Mouse (Mus musculus) embryonic facial prominence, embryonic 11.5 days (tissue): ENCODE results near the gene Gpr35. TPM values are rescaled to one million over a fixed set of nuclear protein-coding genes. Genes with fewer than 3 reads are reported as not detected.
"Not testable (repeated sequence)": the region's sequence is repeated elsewhere in the genome, so short reads cannot be mapped to it uniquely, and the experiment has no call there.

Experiments
- ATAC-seq: fragments of 200-750 bp; cut with Nextera tagmentation; replicated peaks from 2 replicates; pipeline ENCODE4 v1.8.0; 2017; ENCODE audit warnings: low read depth; ENCODE audit not compliant: insufficient number of reproducible peaks, low FRiP score, low TSS enrichment
- DNase-seq: peaks from one replicate; pipeline ENCODE4 v3.0.0-alpha.2; 2015; ENCODE audit warnings: low spot score
- H3K27ac ChIP-seq: fragments of 300-500 bp; sonication (generic); replicated peaks from 2 replicates; pipeline ENCODE4 v1.5.1; 2014; ENCODE audit warnings: mild to moderate bottlenecking, low read depth, low read length, control low read depth
- H3K27me3 ChIP-seq: fragments of 300-500 bp; sonication (generic); 2 replicates; pipeline ENCODE4 v1.6.1; 2014; ENCODE audit warnings: mild to moderate bottlenecking, low read length, moderate library complexity, mixed read lengths; ENCODE audit not compliant: control insufficient read depth, insufficient read depth
- H3K36me3 ChIP-seq: fragments of 300-500 bp; sonication (generic); replicated peaks from 2 replicates; pipeline ENCODE4 v1.6.1; 2014; ENCODE audit warnings: low read depth, mild to moderate bottlenecking, low read length, moderate library complexity, mixed read lengths; ENCODE audit not compliant: control insufficient read depth, insufficient read depth
- H3K4me1 ChIP-seq: fragments of 300-500 bp; sonication (generic); 2 replicates; pipeline ENCODE4 v1.6.1; 2014; ENCODE audit warnings: low read length, mixed read lengths; ENCODE audit not compliant: control insufficient read depth, insufficient read depth
- H3K4me2 ChIP-seq: fragments of 300-500 bp; sonication (generic); 2 replicates; pipeline ENCODE4 v1.6.1; 2014; ENCODE audit warnings: low read depth, mild to moderate bottlenecking, control low read depth, low read length, moderate library complexity
- H3K4me3 ChIP-seq: fragments of 300-500 bp; sonication (generic); 2 replicates; pipeline ENCODE4 v1.5.1; 2014; ENCODE audit warnings: low read depth, low read length, control low read depth
- H3K9ac ChIP-seq: fragments of 300-500 bp; sonication (generic); replicated peaks from 2 replicates; pipeline ENCODE4 v1.6.1; 2014; ENCODE audit warnings: mild to moderate bottlenecking, control low read depth, low read length
- H3K9me3 ChIP-seq: fragments of 300-500 bp; sonication (generic); replicated peaks from 2 replicates; pipeline ENCODE4 v1.6.1; 2016; ENCODE audit warnings: mild to moderate bottlenecking, low read length, inconsistent platforms, mixed read lengths; ENCODE audit not compliant: control insufficient read depth
- WGBS: fragments of 180-500 bp; shearing (Covaris S2); extraction: QIAGEN DNeasy Blood & Tissue Kit; methylation state at CpG from one replicate; pipeline ENCODE4 v1.1.7; 2014; 5-methylcytosine and 5-hydroxymethylcytosine counted together
- polyA plus RNA-seq: library from polyadenylated mRNA; unstranded; fragments of >200 nt; fragmentation: Nextera tagmentation; extraction: Ambion mirVana; gene quantifications from 2 replicates; pipeline ENCODE4 v1.2.1, GENCODE M21; 2014

Gene Gpr35
- polyA plus RNA-seq, 1 experiment from 2014 or later = 0.25 TPM

DNA sequence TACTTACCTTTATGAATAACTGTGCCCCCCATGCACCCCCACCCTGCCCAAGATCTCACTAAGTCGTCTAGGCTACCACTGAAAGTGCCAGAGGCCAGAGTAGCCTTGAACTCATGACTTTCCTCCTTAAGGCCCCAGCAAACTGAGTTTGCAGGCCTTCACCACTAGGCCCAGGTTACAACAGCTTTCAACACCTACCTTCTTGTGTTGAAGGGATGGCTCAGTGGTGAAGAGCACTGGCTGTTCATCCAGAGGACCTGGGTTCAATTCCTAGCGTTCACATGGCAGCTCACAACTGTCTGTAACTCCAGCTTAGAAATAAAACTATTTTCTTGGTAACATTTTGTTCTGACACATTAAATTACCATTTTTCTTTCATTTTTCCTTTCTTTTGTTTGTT is 3.0 kb downstream of the Gpr35 start:
- Histone ChIP-seq H3K27ac (no peak overlapping the region), H3K27me3 (no peaks in the 10 kb centered on the region), H3K4me1 (no peaks in the 10 kb centered on the region), H3K9ac (no peak overlapping the region), H3K9me3 (no peaks in the 10 kb centered on the region), H3K4me3 (no peak overlapping the region), H3K36me3 (no peaks in the 10 kb centered on the region; the same call in 1 of the 2 replicates), H3K4me2 (no peak overlapping the region)
- no peak for DNase-seq
- no peak for ATAC-seq
- WGBS = 63% methylated on average over 2 of the region's 2 CpGs

DNA sequence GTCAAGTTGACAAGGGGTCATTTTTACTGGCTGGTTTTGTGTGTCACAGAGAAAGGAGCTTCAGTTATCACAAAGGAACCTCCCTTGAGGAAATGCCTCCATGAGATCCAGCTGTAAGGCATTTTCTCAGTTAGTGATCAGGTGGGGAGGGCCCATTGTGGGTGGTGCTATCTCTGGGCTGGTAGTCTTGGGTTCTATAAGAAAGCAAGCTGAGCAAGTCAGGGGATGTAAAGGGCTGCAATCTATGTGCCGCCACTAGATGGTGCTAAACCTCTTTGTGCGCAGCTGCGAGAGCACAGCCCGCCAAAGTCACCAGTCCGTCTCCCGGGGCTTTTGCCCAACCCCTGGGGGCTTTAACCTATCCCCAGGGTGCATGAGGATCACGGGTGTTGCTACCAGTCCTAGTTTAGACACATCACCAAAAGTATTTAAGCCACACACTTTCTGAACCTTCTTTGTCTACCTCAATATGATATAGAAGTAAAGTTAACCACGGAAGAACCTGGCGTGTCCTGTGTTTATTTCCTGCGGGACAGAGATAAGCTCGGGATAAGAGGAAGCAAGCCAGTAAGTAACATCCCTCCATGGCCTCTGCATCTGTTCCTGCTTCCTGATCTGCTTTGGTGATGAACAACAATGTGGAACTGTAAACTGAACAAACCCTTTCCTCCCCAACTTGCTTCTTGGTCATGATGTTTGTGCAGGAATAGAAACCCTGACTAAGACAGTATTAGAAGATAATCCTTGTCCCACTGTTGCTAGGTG is 6.1 kb downstream of the Gpr35 start:
- WGBS = 12% methylated on average over 11 of the region's 11 CpGs
- not testable (repeated sequence) for H3K27ac ChIP-seq, ATAC-seq

DNA sequence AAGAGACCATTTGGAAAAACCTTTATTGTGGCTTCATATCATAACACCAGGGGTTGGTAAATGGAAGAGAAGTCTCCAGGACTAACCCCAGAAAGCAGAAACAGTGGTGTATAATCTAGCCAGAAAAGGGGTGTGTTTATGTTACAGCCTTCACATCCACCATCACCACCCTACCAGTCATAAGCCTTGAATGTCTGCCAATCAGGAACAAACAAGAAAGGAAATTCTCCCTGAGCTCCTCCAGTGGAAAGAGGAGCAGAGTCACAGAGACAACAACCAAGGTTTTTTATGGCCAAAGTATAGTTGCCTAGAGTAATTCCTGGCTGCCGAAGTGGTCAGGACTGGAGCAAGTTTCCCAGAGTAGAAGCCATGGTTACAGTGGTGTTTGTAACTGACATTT is 8.3 kb downstream of the Gpr35 start:
- Histone ChIP-seq H3K4me2 (no peak overlapping the region), H3K9ac (no peak overlapping the region)
- no peak for ATAC-seq

More for the DNA sequence above, 6.1 kb downstream of the Gpr35 start:
- DNase-seq, H3K4me3 ChIP-seq, H3K9me3 ChIP-seq, H3K27me3 ChIP-seq, H3K9ac ChIP-seq, H3K4me2 ChIP-seq, H3K4me1 ChIP-seq, H3K36me3 ChIP-seq: not testable (repeated sequence)

DNA sequence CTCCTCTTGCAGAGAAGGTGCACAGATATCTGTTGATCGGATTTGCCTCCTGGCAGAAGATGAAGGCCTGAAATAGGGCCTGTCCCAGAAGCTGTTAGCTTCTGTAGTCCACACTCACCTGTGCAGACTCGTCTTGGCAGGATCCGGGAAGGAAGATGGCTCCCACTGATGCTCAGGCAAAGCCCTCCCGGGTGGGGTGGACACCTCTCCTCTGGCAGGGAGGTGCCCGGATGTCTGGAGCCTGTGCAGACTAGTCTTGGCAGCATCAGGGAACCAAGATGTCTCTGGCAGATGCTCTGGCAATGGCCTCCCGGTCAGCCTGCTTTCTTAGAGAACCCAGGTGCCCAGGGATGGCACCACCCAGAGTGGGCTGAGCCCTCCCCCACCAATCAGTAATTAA is 20.1 kb downstream of the Gpr35 start:
- H3K4me2 ChIP-seq, DNase-seq, H3K36me3 ChIP-seq, ATAC-seq, H3K9ac ChIP-seq, H3K27ac ChIP-seq, H3K27me3 ChIP-seq, H3K4me3 ChIP-seq, H3K9me3 ChIP-seq, H3K4me1 ChIP-seq: not testable (repeated sequence)
- WGBS = 86% methylated on average over 6 of the region's 6 CpGs

More for the DNA sequence above, 8.3 kb downstream of the Gpr35 start:
- Histone ChIP-seq H3K27me3 (no peaks in the 10 kb centered on the region), H3K27ac (no peak overlapping the region), H3K4me3 (no peak overlapping the region), H3K9me3 (no peaks in the 10 kb centered on the region), H3K36me3 (no peaks in the 10 kb centered on the region), H3K4me1 (no peaks in the 10 kb centered on the region)
- DNase-seq = no peak
- 90% methylated on average over 1 of the region's 1 CpGs for WGBS

DNA sequence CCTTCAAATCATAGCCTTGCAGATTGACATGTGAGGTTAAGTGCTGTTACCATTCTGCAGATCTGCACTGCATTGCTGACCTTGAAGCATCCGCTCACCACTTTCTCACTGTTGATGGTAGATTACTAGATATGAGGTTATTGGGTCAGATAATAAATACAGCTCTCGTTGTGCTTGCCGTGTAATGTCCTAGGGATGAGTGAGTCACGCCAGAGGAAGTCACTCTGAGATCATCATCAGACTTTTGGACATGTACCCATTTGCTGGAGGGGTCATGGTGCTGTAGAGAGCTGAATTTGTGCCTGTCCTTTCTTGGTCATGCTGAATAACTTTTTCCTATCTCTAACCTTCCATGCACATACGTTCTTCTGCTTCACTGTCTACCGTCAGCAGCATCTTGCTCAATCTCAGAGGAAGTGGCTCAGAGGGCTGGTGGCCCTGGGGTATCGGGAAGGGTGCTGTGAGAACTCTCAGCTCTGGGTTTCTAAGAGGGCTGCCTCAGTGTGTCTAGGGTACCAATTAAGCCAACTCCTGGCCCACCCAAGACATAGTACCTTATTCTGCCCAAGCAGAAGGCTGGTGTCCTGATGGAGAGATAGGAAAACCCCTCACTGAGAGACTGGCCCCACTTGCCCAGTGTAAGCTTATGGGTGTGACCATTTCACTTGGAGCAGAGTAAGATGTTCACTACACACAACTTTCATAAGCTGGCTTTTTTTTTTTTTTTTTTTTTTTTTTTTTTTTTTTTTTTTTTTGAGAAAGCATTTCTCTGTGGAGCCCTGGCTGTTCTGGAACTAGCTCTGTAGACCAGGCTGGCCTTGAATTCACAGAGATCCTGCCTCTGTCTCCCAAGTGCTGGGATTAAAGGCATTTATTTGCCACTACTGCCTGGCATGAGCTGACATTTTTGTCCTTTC is 21.5 kb downstream of the Gpr35 start:
- 88% methylated on average over 7 of the region's 7 CpGs for WGBS
- ATAC-seq = no peak

DNA sequence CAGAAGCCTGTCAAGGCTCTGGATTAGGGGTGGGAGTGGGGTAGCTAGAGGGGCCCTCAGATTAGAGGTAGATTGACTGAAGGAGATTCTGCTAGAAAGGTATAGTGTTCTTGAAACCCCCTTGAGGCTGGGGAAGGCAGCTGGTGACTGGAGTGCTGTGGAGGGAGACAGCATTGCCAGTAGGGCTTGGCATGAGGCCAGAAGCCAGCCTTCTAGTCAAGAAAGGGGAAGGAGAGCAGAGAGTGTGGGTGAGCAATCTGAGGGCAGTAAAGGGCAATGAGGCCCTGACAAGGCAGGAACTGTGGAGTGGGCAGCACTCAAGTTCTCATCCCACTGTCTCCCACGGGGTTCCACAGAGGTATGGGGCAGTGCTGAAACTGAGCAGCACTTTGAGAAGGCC is 22.2 kb downstream of the Gpr35 start:
- no peak overlapping the region for H3K4me2 ChIP-seq
- no peaks in the 10 kb centered on the region for H3K4me1 ChIP-seq
- no peaks in the 10 kb centered on the region for H3K36me3 ChIP-seq
- DNase-seq (no peak), ATAC-seq (no peak)
- no peak overlapping the region for H3K9ac ChIP-seq
- 69% methylated on average over 1 of the region's 1 CpGs for WGBS
- H3K27me3 ChIP-seq = no peaks in the 10 kb centered on the region
- no peak overlapping the region for H3K27ac ChIP-seq
- H3K9me3 ChIP-seq = no peaks in the 10 kb centered on the region
- no peak overlapping the region for H3K4me3 ChIP-seq

More for the DNA sequence above, 21.5 kb downstream of the Gpr35 start:
- no peak overlapping the region for H3K27ac ChIP-seq
- no peak overlapping the region for H3K4me3 ChIP-seq
- no peak overlapping the region for H3K9ac ChIP-seq
- no peak overlapping the region for H3K4me2 ChIP-seq
- no peaks in the 10 kb centered on the region for H3K27me3 ChIP-seq
- no peaks in the 10 kb centered on the region for H3K36me3 ChIP-seq
- no peaks in the 10 kb centered on the region for H3K4me1 ChIP-seq
- DNase-seq = no peak
- no peaks in the 10 kb centered on the region for H3K9me3 ChIP-seq

DNA sequence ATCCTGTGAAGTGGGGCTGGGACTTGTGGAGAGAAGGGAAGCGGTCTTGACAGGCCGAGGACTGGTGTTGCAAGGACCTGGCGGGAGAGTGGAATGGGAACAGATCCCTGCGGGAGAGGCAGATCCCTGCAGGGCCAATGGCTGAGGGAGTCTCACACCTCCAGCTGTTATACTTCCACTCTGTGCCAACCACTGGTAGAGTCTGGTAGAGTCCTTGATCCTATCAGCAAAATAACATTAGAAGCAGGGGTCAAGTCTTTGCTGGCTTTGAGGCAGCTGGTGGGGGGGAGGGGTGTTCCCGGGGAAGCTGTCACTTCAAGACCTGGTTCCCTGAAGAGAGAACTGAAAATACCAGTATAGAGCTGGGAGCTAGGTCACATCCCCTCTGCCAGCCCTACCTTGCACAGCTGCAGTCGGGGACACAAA is 25.5 kb downstream of the Gpr35 start:
- Histone ChIP-seq H3K4me3 (no peak overlapping the region), H3K4me2 (no peak overlapping the region), H3K27ac (no peak overlapping the region), H3K4me1 (0 out of 2 replicates have a peak, but pooled peaks cover 2% of the 10 kb centered on the region), H3K36me3 (no peaks in the 10 kb centered on the region), H3K27me3 (no peaks in the 10 kb centered on the region), H3K9me3 (no peaks in the 10 kb centered on the region), H3K9ac (no peak overlapping the region)
- ATAC-seq (no peak), DNase-seq (no peak)
- 56% methylated on average over 6 of the region's 6 CpGs for WGBS

DNA sequence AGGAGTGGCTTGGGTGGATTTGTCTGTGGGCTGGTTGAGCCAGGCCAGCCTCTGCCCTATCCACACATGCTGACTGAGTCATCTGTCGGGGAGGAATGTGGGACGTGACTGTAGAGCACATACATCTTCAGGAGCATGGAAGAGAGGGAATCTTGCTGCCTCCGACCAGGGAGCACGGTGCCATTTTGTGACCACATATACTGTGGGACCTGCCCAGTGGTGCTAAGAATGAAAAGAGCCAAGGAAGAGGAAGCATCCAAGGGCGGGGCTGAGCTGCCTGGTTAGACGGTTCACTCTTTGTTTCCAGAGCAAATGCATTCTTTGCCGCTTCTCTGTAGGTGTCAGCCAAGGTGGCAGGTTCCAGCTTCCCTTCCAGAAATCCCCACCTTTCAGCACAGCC is 28.0 kb downstream of the Gpr35 start:
- Histone ChIP-seq H3K27me3 (no peaks in the 10 kb centered on the region), H3K4me2 (no peak overlapping the region), H3K27ac (no peak overlapping the region), H3K36me3 (no peaks in the 10 kb centered on the region), H3K9me3 (no peaks in the 10 kb centered on the region), H3K9ac (no peak overlapping the region), H3K4me1 (0 out of 2 replicates have a peak, but pooled peaks cover 2% of the 10 kb centered on the region), H3K4me3 (no peak overlapping the region)
- ATAC-seq (no peak), DNase-seq (no peak)
- 39% methylated on average over 7 of the region's 7 CpGs for WGBS
